Mouse (Mus musculus) stomach, postnatal 0 days (tissue): ENCODE results near the gene Sidt2. TPM values are rescaled to one million over a fixed set of nuclear protein-coding genes. Genes with fewer than 3 reads are reported as not detected.

Experiments used
- ATAC-seq: fragments of 200-750 bp; cut with Nextera tagmentation; 2 replicates; pipeline ENCODE4 v1.8.0; 2017; ENCODE audit not compliant: low FRiP score, low TSS enrichment
- DNase-seq: peaks from one replicate; pipeline ENCODE4 v3.0.0-alpha.2; 2016; ENCODE audit warnings: low spot score
- H3K27ac ChIP-seq: fragments of 300-500 bp; sonication (generic); replicated peaks from 2 replicates; pipeline ENCODE4 v1.5.1; 2014; ENCODE audit warnings: mild to moderate bottlenecking, control low read depth
- H3K27me3 ChIP-seq: fragments of 300-500 bp; sonication (generic); 2 replicates; pipeline ENCODE4 v1.6.1; 2014; ENCODE audit warnings: low read length; ENCODE audit not compliant: control insufficient read depth, insufficient read depth
- H3K36me3 ChIP-seq: fragments of 300-500 bp; sonication (generic); 2 replicates; pipeline ENCODE4 v1.6.1; 2014; ENCODE audit warnings: low read length, mixed read lengths; ENCODE audit not compliant: control insufficient read depth, insufficient read depth
- H3K4me1 ChIP-seq: fragments of 300-500 bp; sonication (generic); replicated peaks from 2 replicates; pipeline ENCODE4 v1.6.1; 2014; ENCODE audit warnings: antibody characterized with exemption; ENCODE audit not compliant: control insufficient read depth, insufficient read depth
- H3K4me2 ChIP-seq: fragments of 300-500 bp; sonication (generic); replicated peaks from 2 replicates; pipeline ENCODE4 v1.6.1; 2014; ENCODE audit warnings: low read depth, mild to moderate bottlenecking, control low read depth, moderate library complexity
- H3K4me3 ChIP-seq: fragments of 300-500 bp; sonication (generic); 2 replicates; pipeline ENCODE4 v1.5.1; 2014; ENCODE audit warnings: low read depth, low read length, control low read depth
- H3K9ac ChIP-seq: fragments of 300-500 bp; sonication (generic); 2 replicates; pipeline ENCODE4 v1.6.1; 2014; ENCODE audit warnings: mild to moderate bottlenecking, low read length, control low read depth, mixed read lengths
- H3K9me3 ChIP-seq: fragments of 300-500 bp; sonication (generic); 2 replicates; pipeline ENCODE4 v1.6.1; 2016; ENCODE audit warnings: low read length; ENCODE audit not compliant: control insufficient read depth
- CTCF ChIP-seq: IDR thresholded peaks from 2 replicates; pipeline ENCODE4 v1.5.1; 2016; ENCODE audit warnings: antibody characterized with exemption, low read depth, mild to moderate bottlenecking, moderate library complexity
- EP300 ChIP-seq: optimal IDR thresholded peaks from 2 replicates; pipeline ENCODE3; 2016; ENCODE audit warnings: antibody characterized with exemption
- WGBS: fragments of 180-500 bp; shearing (Covaris S2); extraction: QIAGEN DNeasy Blood & Tissue Kit; methylation state at CpG from one replicate; pipeline ENCODE4 v1.1.7; 2014; 5-methylcytosine and 5-hydroxymethylcytosine counted together
- polyA plus RNA-seq: library from polyadenylated mRNA; unstranded; fragments of >200 nt; fragmentation: Nextera tagmentation; extraction: Ambion mirVana; gene quantifications from 2 replicates; pipeline ENCODE4 v1.2.1, GENCODE M21; 2015

Sidt2 gene
- polyA plus RNA-seq: 41.0 and 46.1 TPM in 2 replicates

- H3K4me3 ChIP-seq: peak within 1 kb of the TSS; percentile 93
- DNase-seq (peak; percentile 91), ATAC-seq (peak; percentile 94)
- H3K27me3 ChIP-seq: no peaks in the 10 kb centered on the region
- TF ChIP-seq EP300 (no peak), CTCF (no peak)
- peak within 1 kb of the TSS; percentile 99 for H3K9ac ChIP-seq
- WGBS: under 1% methylated on average over 48 of the region's 48 CpGs
- H3K36me3 ChIP-seq: peaks cover 17% of the 10 kb centered on the region
- H3K9me3 ChIP-seq: no peaks in the 10 kb centered on the region
- H3K27ac ChIP-seq: peak within 1 kb of the TSS; percentile 98
- peaks cover 4% of the 10 kb centered on the region for H3K4me1 ChIP-seq
- H3K4me2 ChIP-seq: peak within 1 kb of the TSS; percentile 80
These were observed at the start of gene Sidt2 for GRCm38 (mm10) chr9:45955107-45955963. TSS of gene Sidt2 (minus strand) at chr9:45955258.

GRCm38 (mm10) chr9:46004529-46004928 is 49.5 kb upstream of the Sidt2 start:
- DNase-seq: no peak
- Histone ChIP-seq H3K9ac (no peak overlapping the region), H3K36me3 (no peaks in the 10 kb centered on the region), H3K27ac (no peak overlapping the region), H3K4me2 (no peak overlapping the region), H3K27me3 (no peaks in the 10 kb centered on the region), H3K4me3 (no peak overlapping the region), H3K4me1 (no peaks in the 10 kb centered on the region), H3K9me3 (no peaks in the 10 kb centered on the region)
- TF ChIP-seq EP300 (no peak), CTCF (no peak)
- 52% methylated on average over 3 of the region's 3 CpGs for WGBS
- no peak for ATAC-seq

DNA sequence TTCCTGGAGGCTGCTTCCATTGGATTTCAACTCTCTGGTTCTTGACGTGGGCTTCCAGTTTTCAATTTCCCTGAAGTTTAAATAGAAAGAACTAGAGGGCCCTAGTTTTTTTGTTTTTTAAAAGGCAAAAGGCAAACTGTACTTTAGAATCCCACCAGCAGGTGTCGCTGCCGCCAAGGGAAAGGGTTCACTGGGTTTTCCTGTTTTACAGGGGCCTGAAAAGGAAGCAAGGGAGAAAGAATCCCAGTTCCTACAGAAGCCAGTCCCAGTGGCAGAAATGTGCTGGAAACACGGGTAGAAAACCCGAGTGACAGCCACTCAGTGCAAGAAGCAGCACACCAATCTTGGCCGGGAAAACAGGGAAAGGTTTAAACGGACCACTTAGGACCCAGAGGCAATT is 48.7 kb upstream of the Sidt2 start:
- 8% methylated on average over 7 of the region's 7 CpGs for WGBS
- Histone ChIP-seq H3K9ac (no peak overlapping the region), H3K36me3 (no peaks in the 10 kb centered on the region), H3K4me3 (no peak overlapping the region), H3K9me3 (no peaks in the 10 kb centered on the region), H3K4me1 (no peaks in the 10 kb centered on the region), H3K27ac (no peak overlapping the region), H3K4me2 (no peak overlapping the region), H3K27me3 (no peaks in the 10 kb centered on the region)
- DNase-seq (peak; percentile 81), ATAC-seq (peak; percentile 60)
- no peak for TF ChIP-seq EP300
- TF ChIP-seq CTCF: peak; percentile 94

- no peaks in the 10 kb centered on the region for H3K9me3 ChIP-seq
- TF ChIP-seq CTCF (no peak), EP300 (no peak)
- H3K4me1 ChIP-seq: no peaks in the 10 kb centered on the region
- ATAC-seq: no peak
- no peak for DNase-seq
- no peak overlapping the region for H3K27ac ChIP-seq
- no peaks in the 10 kb centered on the region for H3K36me3 ChIP-seq
- H3K4me2 ChIP-seq: no peak overlapping the region
- H3K27me3 ChIP-seq: no peaks in the 10 kb centered on the region
- H3K9ac ChIP-seq: no peak overlapping the region
- WGBS: 83% methylated on average over 4 of the region's 4 CpGs
- H3K4me3 ChIP-seq: no peak overlapping the region
These were observed 44.0 kb upstream of the Sidt2 start for GRCm38 (mm10) chr9:45999009-45999408.

GRCm38 (mm10) chr9:45985229-45985567 is 30.1 kb upstream of the Sidt2 start:
- Histone ChIP-seq H3K36me3 (no peaks in the 10 kb centered on the region), H3K27ac (peak overlapping the region; percentile 97), H3K4me3 (peak overlapping the region; percentile 95), H3K9ac (peak overlapping the region; percentile 93), H3K27me3 (no peaks in the 10 kb centered on the region), H3K4me1 (peaks cover 4% of the 10 kb centered on the region; the same call in 1 of the 2 replicates), H3K9me3 (no peaks in the 10 kb centered on the region), H3K4me2 (peak overlapping the region; percentile 77)
- TF ChIP-seq CTCF (no peak), EP300 (no peak)
- peak; percentile 55 for ATAC-seq
- 0% methylated on average over 4 of the region's 4 CpGs for WGBS
- peak; percentile 62 for DNase-seq
